Mouse (Mus musculus): Measurements from ENCODE around the gene Prc1.

- TF ChIP-seq CTCF (IDR thresholded peaks at IDR 0.05; ENCODE audit: borderline replicate concordance, extremely low read depth, insufficient read depth, insufficient read length) (no peak), POLR2A (IDR thresholded peaks at IDR 0.05; ENCODE audit: borderline replicate concordance, extremely low read depth, insufficient read depth, insufficient read length, poor library complexity, severe bottlenecking) (peak; percentile 40; the same call in 1 of the 2 replicates)
These were observed 30.0 kb downstream of the Prc1 start, which contains the start of gene Rccd1 for GRCm38 (mm10) chr7:80324043-80324815.
